Mouse (Mus musculus) intestine, embryonic 16.5 days (tissue): Measurements from ENCODE around the gene Zfp414. TPM values are rescaled to one million over a fixed set of nuclear protein-coding genes. Genes with fewer than 3 reads are reported as not detected.

Experiments
- ATAC-seq: fragments of 200-750 bp; cut with Nextera tagmentation; 2 replicates; pipeline ENCODE4 v1.8.0; 2017; ENCODE audit warnings: moderate TSS enrichment, moderate library complexity
- H3K27ac ChIP-seq: fragments of 300-500 bp; sonication (generic); 2 replicates; pipeline ENCODE4 v1.5.1; 2014; ENCODE audit warnings: mild to moderate bottlenecking, low read length
- H3K27me3 ChIP-seq: fragments of 300-500 bp; sonication (generic); replicated peaks from 2 replicates; pipeline ENCODE4 v1.6.1; 2014; ENCODE audit warnings: low read length, control low read depth, mixed read lengths; ENCODE audit not compliant: control insufficient read depth, insufficient read depth
- H3K36me3 ChIP-seq: fragments of 300-500 bp; sonication (generic); 2 replicates; pipeline ENCODE4 v1.6.1; 2014; ENCODE audit warnings: low read length, control low read depth; ENCODE audit not compliant: control insufficient read depth, insufficient read depth
- H3K4me1 ChIP-seq: fragments of 300-500 bp; sonication (generic); 2 replicates; pipeline ENCODE4 v1.6.1; 2014; ENCODE audit warnings: low read length, control low read depth, mixed read lengths; ENCODE audit not compliant: control insufficient read depth, insufficient read depth
- H3K4me2 ChIP-seq: fragments of 300-500 bp; sonication (generic); 2 replicates; pipeline ENCODE4 v1.6.1; 2014; ENCODE audit warnings: low read depth, low read length, control low read depth
- H3K4me3 ChIP-seq: fragments of 300-500 bp; sonication (generic); 2 replicates; pipeline ENCODE4 v1.5.1; 2014; ENCODE audit warnings: mild to moderate bottlenecking, low read length
- H3K9ac ChIP-seq: fragments of 300-500 bp; sonication (generic); 2 replicates; pipeline ENCODE4 v1.6.1; 2014; ENCODE audit warnings: low read depth, low read length
- H3K9me3 ChIP-seq: fragments of 300-500 bp; sonication (generic); 2 replicates; pipeline ENCODE4 v1.6.1; 2016; ENCODE audit warnings: low read length, control low read depth; ENCODE audit not compliant: control insufficient read depth
- WGBS: fragments of 180-500 bp; shearing (Covaris S2); extraction: QIAGEN DNeasy Blood & Tissue Kit; methylation state at CpG from one replicate; pipeline ENCODE4 v1.1.7; 2014; 5-methylcytosine and 5-hydroxymethylcytosine counted together
- polyA plus RNA-seq: library from polyadenylated mRNA; unstranded; fragments of >200 nt; fragmentation: Nextera tagmentation; extraction: Ambion mirVana; gene quantifications from 2 replicates; pipeline ENCODE4 v1.2.1, GENCODE M21; 2015

Gene Zfp414
- 38.1 and 39.6 TPM in 2 replicates for polyA plus RNA-seq

GRCm38 (mm10) chr17:33628621-33629486, at the start of gene Zfp414:
TSS of gene Zfp414 (plus strand) at chr17:33629090.
- 3% methylated on average over 35 of the region's 35 CpGs for WGBS
- peak within 1 kb of the TSS; percentile 79 for H3K9ac ChIP-seq

DNA sequence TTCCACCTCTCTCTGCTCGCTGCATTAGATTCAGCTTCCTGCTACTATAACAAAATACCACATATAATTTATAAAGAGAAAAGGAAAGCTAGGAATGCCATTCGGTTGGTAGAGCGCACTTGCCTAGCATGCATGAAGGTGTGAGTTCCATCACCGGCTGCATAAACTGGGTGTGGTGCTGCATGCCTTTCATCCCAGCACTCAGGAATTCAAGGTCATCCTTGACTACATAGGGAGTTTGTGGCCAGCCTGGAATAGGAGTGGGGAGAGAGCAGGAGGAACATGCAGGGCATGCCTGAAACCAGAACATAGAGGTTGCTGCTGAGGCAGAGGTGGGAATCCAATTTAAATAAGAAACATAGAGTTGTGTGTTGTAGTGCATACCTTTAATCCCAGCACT, 44.8 kb upstream of the Zfp414 start:
- Histone ChIP-seq H3K36me3 (no peaks in the 10 kb centered on the region), H3K4me2 (no peak overlapping the region), H3K27ac (no peak overlapping the region), H3K4me3 (no peak overlapping the region), H3K4me1 (no peaks in the 10 kb centered on the region), H3K27me3 (no peaks in the 10 kb centered on the region; the same call in 1 of the 2 replicates), H3K9ac (no peak overlapping the region), H3K9me3 (no peaks in the 10 kb centered on the region)
- WGBS: 76% methylated on average over 4 of the region's 4 CpGs
- ATAC-seq: no peak

More at GRCm38 (mm10) chr17:33628621-33629486, at the start of gene Zfp414:
- ATAC-seq: peak; percentile 98
- Histone ChIP-seq H3K27me3 (no peaks in the 10 kb centered on the region), H3K4me1 (peaks cover 11% of the 10 kb centered on the region), H3K27ac (peak within 1 kb of the TSS; percentile 96), H3K4me2 (peak within 1 kb of the TSS; percentile 67), H3K4me3 (peak within 1 kb of the TSS; percentile 64), H3K9me3 (no peaks in the 10 kb centered on the region), H3K36me3 (peaks cover 5% of the 10 kb centered on the region; the same call in 1 of the 2 replicates)

GRCm38 (mm10) chr17:33586011-33586410, 42.9 kb upstream of the Zfp414 start:
- no peak for ATAC-seq
- no peak overlapping the region for H3K4me2 ChIP-seq
- H3K27ac ChIP-seq: no peak overlapping the region
- no peaks in the 10 kb centered on the region for H3K9me3 ChIP-seq
- H3K9ac ChIP-seq: no peak overlapping the region
- no peaks in the 10 kb centered on the region for H3K36me3 ChIP-seq
- whole genome bisulfite sequencing: 72% methylated on average over 17 of the region's 17 CpGs
- H3K27me3 ChIP-seq: no peaks in the 10 kb centered on the region; the same call in 1 of the 2 replicates
- H3K4me3 ChIP-seq: no peak overlapping the region
- H3K4me1 ChIP-seq: no peaks in the 10 kb centered on the region

DNA sequence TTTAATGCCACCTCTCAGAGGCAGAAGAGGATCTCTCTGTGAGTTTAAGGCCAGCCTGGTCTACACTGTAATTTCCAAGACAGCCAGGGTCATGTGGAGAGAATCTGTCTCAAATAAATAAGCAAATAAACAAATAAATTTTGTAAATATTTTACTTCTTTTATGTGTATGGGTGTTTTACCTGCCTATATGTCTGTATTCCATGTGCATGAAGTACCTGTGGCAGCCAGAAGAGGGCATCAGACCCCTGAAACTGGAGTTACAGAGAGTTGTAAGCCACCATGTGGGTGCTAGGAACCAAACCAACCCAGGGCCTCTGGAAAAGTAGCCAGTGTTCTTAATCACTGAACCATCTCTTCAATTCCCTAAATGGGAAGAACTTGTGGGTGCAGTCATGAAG, 31.6 kb upstream of the Zfp414 start:
- no peaks in the 10 kb centered on the region for H3K9me3 ChIP-seq
- H3K27ac ChIP-seq: no peak overlapping the region; the same call in 1 of the 2 replicates
- H3K27me3 ChIP-seq: no peaks in the 10 kb centered on the region
- H3K9ac ChIP-seq: no peak overlapping the region
- no peaks in the 10 kb centered on the region for H3K4me1 ChIP-seq
- H3K4me3 ChIP-seq: no peak overlapping the region
- H3K36me3 ChIP-seq: no peaks in the 10 kb centered on the region
- no peak for ATAC-seq
- H3K4me2 ChIP-seq: no peak overlapping the region

- Histone ChIP-seq H3K4me3 (no peak overlapping the region), H3K9me3 (no peaks in the 10 kb centered on the region), H3K27me3 (no peaks in the 10 kb centered on the region), H3K9ac (no peak overlapping the region), H3K4me2 (no peak overlapping the region), H3K36me3 (no peaks in the 10 kb centered on the region), H3K4me1 (no peaks in the 10 kb centered on the region), H3K27ac (no peak overlapping the region)
- WGBS: 91% methylated on average over 5 of the region's 5 CpGs
- no peak for ATAC-seq
These were observed 30.4 kb upstream of the Zfp414 start for GRCm38 (mm10) chr17:33598506-33598905.

DNA sequence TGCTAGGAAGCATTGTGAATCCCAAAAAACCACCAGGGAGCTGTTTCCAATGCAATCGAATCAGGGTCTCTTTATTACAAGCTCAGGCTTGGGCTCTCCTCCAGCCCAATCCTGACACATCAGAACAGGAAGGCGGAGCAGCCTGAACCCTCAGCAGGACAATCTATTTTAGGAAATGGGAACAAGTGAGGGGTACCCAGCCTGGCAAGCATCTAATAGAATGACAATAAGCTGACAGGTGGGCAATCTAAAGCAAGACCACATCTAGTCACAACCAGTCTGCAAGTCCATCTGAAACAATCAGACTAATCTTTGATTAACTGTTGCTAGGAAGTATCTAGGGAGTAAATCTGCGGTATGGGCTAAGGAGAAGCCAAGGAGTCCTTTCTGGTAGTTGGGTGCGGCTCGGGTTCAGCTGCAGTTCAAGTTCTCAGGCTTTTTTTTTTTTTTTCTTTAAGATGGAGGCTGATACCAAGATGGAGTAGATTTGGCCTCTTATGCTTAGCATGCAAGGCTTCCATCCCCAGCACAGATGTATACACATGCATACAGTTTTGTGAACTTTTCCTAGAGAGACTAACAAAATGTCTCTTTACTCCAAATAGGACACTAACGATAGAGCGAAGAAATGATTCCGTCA, 28.9 kb upstream of the Zfp414 start:
- no peak overlapping the region for H3K27ac ChIP-seq
- no peaks in the 10 kb centered on the region for H3K27me3 ChIP-seq
- H3K9me3 ChIP-seq: no peaks in the 10 kb centered on the region
- H3K36me3 ChIP-seq: no peaks in the 10 kb centered on the region
- no peak for ATAC-seq
- no peak overlapping the region for H3K9ac ChIP-seq
- no peak overlapping the region for H3K4me3 ChIP-seq
- no peaks in the 10 kb centered on the region for H3K4me1 ChIP-seq
- no peak overlapping the region for H3K4me2 ChIP-seq
- whole genome bisulfite sequencing: 88% methylated on average over 8 of the region's 8 CpGs

DNA sequence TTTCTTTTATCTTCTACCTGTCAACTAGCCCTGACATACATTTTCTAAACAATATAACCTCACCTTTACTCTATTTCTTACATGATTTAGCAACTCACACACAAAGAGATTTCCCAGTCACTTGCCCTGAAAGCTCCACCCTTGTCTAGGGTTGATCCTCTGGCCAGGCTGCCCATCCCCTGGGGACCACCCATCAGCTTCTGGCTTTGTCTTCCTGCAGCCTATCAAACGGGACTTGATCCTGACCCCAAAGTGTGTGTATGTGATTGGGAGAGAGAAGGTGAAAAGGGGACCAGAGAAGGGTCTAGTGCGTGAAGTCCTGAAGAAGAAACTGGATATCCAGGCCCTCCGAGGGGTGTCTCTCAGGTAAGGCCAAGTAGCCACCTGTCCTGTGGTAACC, 28.1 kb upstream of the Zfp414 start:
- 86% methylated on average over 3 of the region's 3 CpGs for WGBS
- H3K9me3 ChIP-seq: no peaks in the 10 kb centered on the region

GRCm38 (mm10) chr17:33601947-33602346, 26.9 kb upstream of the Zfp414 start:
- ATAC-seq: no peak
- Histone ChIP-seq H3K9me3 (no peaks in the 10 kb centered on the region), H3K36me3 (no peaks in the 10 kb centered on the region), H3K27ac (no peak overlapping the region), H3K9ac (no peak overlapping the region), H3K4me1 (no peaks in the 10 kb centered on the region), H3K4me2 (no peak overlapping the region), H3K27me3 (no peaks in the 10 kb centered on the region), H3K4me3 (no peak overlapping the region)
- WGBS: 82% methylated on average over 12 of the region's 12 CpGs

More for the DNA sequence above, 28.1 kb upstream of the Zfp414 start:
- no peak overlapping the region for H3K27ac ChIP-seq
- no peak overlapping the region for H3K4me3 ChIP-seq
- no peak for ATAC-seq
- no peak overlapping the region for H3K9ac ChIP-seq
- no peaks in the 10 kb centered on the region for H3K4me1 ChIP-seq
- H3K4me2 ChIP-seq: no peak overlapping the region
- no peaks in the 10 kb centered on the region for H3K27me3 ChIP-seq
- no peaks in the 10 kb centered on the region for H3K36me3 ChIP-seq

- 79% methylated on average over 2 of the region's 2 CpGs for WGBS
These were observed 21.6 kb upstream of the Zfp414 start for GRCm38 (mm10) chr17:33607273-33607672.

More at GRCm38 (mm10) chr17:33607273-33607672, 21.6 kb upstream of the Zfp414 start:
- Histone ChIP-seq H3K27me3 (no peaks in the 10 kb centered on the region), H3K9me3 (no peaks in the 10 kb centered on the region), H3K4me2 (no peak overlapping the region), H3K4me3 (no peak overlapping the region), H3K36me3 (no peaks in the 10 kb centered on the region), H3K27ac (no peak overlapping the region), H3K4me1 (no peaks in the 10 kb centered on the region), H3K9ac (no peak overlapping the region)
- ATAC-seq: no peak
